Mouse (Mus musculus): Measurements from ENCODE around the gene Dppa5a. TPM values are rescaled to one million over a fixed set of nuclear protein-coding genes. Genes with fewer than 3 reads are reported as not detected.
A peak's percentile ranks its signal among the peaks of the same experiment; 100 is the strongest.
"Not testable (repeated sequence)": the region's sequence is repeated elsewhere in the genome, so short reads cannot be mapped to it uniquely, and the experiment has no call there.

Gene Dppa5a
- total and polyA plus RNA-seq, 3 experiments, result not detected

DNA sequence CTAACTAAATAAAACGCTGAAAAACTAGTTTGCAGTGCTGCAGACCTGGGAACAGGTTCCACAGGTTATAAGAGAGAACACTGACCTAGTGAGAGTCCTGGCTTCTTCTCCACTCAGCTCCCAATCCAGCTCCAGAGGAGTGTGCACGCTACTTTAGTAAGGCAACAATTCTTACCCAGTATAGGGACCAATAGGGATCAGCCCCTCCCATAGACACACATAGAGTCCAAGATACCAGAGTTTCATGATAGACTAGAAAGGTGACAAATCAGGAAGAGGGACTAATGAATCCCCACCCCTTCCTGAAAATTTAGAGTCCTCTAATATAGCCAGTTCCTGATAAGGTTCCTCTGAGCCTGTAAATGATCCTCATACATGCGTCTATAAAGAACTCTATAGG is 21.0 kb downstream of the Dppa5a start:
- TF ChIP-seq TAL1 (conservative IDR thresholded peaks at IDR 0.05; ENCODE audit: low read depth, low read length) (no peak), POLR2AphosphoS5 (IDR thresholded peaks at IDR 0.05; ENCODE audit: insufficient replicate concordance, low read depth, low read length) (no peak), GATA2 (IDR thresholded peaks at IDR 0.05; ENCODE audit: borderline replicate concordance, low read depth, low read length) (no peak), GATA1 (IDR thresholded peaks at IDR 0.05; ENCODE audit: borderline replicate concordance, low read length) (no peak)
- H3K36me3 ChIP-seq (replicated peaks), result no peaks in the 10 kb centered on the region
- H3K9me3 ChIP-seq (replicated peaks), result no peaks in the 10 kb centered on the region
- peaks cover 5% of the 10 kb centered on the region for H3K27me3 ChIP-seq (ENCODE audit: insufficient read depth, low read length)
- H3K4me3 ChIP-seq (ENCODE audit: low read depth, low read length), result no peak overlapping the region
- no peaks in the 10 kb centered on the region for H3K4me1 ChIP-seq (ENCODE audit: insufficient read depth, low read depth, low read length)
- ATAC-seq (ENCODE audit: extremely low read depth, insufficient number of reproducible peaks, low FRiP score, poor library complexity, severe bottlenecking) (no peak), DNase-seq (ENCODE audit: low spot score) (no peak)

DNA sequence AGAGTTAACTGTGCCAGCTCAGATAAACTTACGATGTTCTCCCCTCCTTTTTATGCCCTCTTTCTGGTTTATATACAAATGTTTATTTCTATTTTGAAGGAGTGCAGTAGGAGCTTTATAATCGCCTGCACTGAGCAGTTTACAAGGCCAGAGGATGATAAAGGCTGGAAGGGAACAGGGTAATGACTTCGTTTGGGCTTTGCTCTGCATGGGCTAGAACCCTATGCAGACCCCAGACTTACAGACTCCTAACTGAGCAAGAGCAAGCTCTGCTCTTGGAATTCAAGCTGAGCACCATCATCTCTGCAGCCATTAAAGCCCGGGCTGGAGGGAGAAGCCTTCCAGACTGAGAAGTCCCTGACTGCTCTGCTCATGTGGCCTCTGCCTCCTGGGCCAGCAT is 22.7 kb downstream of the Dppa5a start:
- DNase-seq (ENCODE audit: low spot score); H3K4me3 ChIP-seq (ENCODE audit: low read depth, low read length); H3K4me1 ChIP-seq (ENCODE audit: insufficient read depth, low read depth, low read length); ATAC-seq (ENCODE audit: extremely low read depth, insufficient number of reproducible peaks, low FRiP score, poor library complexity, severe bottlenecking); H3K9me3 ChIP-seq (replicated peaks); H3K36me3 ChIP-seq (replicated peaks); H3K27me3 ChIP-seq (ENCODE audit: insufficient read depth, low read length): not testable (repeated sequence)

DNA sequence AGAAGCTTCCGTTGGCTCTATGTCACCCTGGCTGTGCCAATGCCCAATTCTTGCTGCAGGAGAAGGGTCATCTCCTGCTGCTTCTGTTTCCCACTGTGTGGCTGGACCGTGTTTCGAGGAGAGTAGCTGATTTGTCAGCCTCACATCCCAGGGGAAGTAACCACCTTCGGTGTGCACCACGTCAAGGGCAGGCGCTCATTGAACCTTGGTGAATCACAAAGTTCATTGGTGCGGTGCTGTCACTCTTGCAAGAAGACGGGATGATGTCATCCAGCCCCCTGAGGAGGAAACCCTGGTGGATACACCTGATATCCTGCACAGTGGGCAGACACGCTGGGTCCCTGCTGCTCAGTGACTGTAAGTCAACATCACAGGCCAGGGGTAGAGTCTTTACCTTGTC is 24.9 kb downstream of the Dppa5a start:
- H3K9me3 ChIP-seq (replicated peaks); DNase-seq (ENCODE audit: low spot score); ATAC-seq (ENCODE audit: extremely low read depth, insufficient number of reproducible peaks, low FRiP score, poor library complexity, severe bottlenecking); H3K4me3 ChIP-seq (ENCODE audit: low read depth, low read length); H3K4me1 ChIP-seq (ENCODE audit: insufficient read depth, low read depth, low read length); H3K36me3 ChIP-seq (replicated peaks); H3K27me3 ChIP-seq (ENCODE audit: insufficient read depth, low read length): not testable (repeated sequence)

DNA sequence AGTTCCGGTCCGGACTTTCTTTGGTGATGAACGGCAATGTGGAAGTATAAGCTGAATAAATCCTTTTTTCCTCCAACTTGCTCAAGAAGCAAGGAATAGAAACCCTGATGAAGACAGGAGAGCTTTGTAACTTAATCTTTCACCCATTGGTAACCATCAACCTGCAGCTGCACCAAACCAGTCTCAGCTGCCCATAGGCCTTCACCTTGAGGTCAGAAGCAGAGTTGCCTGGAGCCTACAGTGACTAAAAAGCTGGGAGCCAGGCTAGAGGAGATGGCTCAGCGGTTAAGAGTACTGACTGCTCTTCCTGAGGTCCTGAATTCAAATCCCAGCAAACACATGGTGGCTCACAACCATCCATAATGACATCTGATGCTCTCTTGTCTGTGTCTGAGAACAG is 25.5 kb downstream of the Dppa5a start:
- not testable (repeated sequence) for ATAC-seq (ENCODE audit: extremely low read depth, insufficient number of reproducible peaks, low FRiP score, poor library complexity, severe bottlenecking); H3K9me3 ChIP-seq (replicated peaks); H3K27me3 ChIP-seq (ENCODE audit: insufficient read depth, low read length); DNase-seq (ENCODE audit: low spot score); H3K4me3 ChIP-seq (ENCODE audit: low read depth, low read length); H3K36me3 ChIP-seq (replicated peaks); H3K4me1 ChIP-seq (ENCODE audit: insufficient read depth, low read depth, low read length)

DNA sequence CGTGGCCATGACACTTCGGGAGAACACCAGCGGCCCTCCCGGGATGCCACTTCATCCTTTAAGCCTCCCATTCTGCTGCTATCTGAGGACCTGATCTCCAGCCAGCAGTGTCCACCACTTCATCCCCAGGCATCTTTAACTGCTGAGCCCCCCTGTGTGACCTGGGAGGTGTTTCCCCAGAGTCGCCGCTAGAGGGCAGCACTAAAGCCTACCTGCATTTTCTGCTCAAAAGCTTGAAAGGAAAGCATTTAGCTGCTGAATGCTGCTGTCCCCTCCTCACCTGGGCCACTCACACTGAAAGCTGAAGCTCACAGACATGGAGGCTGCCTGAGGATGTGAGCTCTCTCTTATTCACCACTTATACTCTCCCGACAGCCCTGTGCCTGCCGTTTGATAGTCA is 27.7 kb downstream of the Dppa5a start:
- H3K4me1 ChIP-seq (ENCODE audit: insufficient read depth, low read depth, low read length); H3K36me3 ChIP-seq (replicated peaks); H3K9me3 ChIP-seq (replicated peaks); H3K4me3 ChIP-seq (ENCODE audit: low read depth, low read length); ATAC-seq (ENCODE audit: extremely low read depth, insufficient number of reproducible peaks, low FRiP score, poor library complexity, severe bottlenecking); H3K27me3 ChIP-seq (ENCODE audit: insufficient read depth, low read length): not testable (repeated sequence)
- peak; percentile 76 for TF ChIP-seq CTCF (IDR thresholded peaks at IDR 0.05; ENCODE audit: low read depth, low read length)
- peak; percentile 4 for DNase-seq (ENCODE audit: low spot score)

DNA sequence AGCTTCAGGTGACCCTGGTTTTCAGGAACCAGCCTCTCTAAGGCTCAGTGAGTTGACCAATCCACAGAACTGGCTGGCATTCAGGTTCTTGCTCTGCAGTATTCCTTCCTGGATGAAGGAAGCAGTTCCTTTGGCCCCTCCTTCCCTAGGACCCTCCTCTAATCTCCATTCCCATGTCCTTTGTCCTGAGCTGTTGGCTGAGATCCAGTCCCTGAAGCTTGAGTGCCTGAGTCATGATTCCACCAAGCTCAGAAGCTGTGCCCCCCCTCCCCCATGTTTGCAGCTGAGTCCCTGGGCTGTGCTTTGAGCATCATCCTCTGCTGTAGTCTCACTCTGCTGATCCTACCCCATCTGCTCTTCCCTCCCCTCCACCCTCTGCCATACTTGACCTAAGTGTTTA is 30.9 kb downstream of the Dppa5a start:
- ATAC-seq (ENCODE audit: extremely low read depth, insufficient number of reproducible peaks, low FRiP score, poor library complexity, severe bottlenecking); DNase-seq (ENCODE audit: low spot score); H3K27me3 ChIP-seq (ENCODE audit: insufficient read depth, low read length); H3K36me3 ChIP-seq (replicated peaks); H3K4me1 ChIP-seq (ENCODE audit: insufficient read depth, low read depth, low read length); H3K9me3 ChIP-seq (replicated peaks); H3K4me3 ChIP-seq (ENCODE audit: low read depth, low read length): not testable (repeated sequence)

DNA sequence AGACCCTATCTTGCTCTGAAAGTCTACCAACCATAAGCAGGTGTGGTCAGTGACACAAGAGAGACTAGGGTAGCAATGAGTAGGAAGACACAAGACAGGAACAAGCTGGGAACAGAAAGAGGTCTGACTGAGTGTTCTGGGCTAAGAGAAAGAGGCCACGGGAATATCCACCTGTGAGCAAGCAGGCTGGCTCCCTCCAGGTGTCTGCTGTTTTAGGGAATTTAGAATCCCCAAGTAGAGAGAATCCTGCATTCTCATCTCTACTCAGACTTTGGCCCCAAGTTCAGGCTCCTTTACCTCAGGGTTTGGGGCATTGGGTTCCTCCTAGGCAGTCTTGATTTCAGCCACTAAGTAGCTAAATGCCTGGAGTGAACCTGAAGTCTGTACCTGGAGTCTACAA is 40.7 kb downstream of the Dppa5a start, which contains the start of gene Omt2b:
Gene Omt2b, plus strand, starts transcription at position 301 of the 400 bp plus-strand sequence.
- H3K36me3 ChIP-seq (replicated peaks); H3K27me3 ChIP-seq (ENCODE audit: insufficient read depth, low read length); H3K4me1 ChIP-seq (ENCODE audit: insufficient read depth, low read depth, low read length); H3K9me3 ChIP-seq (replicated peaks); DNase-seq (ENCODE audit: low spot score); H3K4me3 ChIP-seq (ENCODE audit: low read depth, low read length); ATAC-seq (ENCODE audit: extremely low read depth, insufficient number of reproducible peaks, low FRiP score, poor library complexity, severe bottlenecking): not testable (repeated sequence)

DNA sequence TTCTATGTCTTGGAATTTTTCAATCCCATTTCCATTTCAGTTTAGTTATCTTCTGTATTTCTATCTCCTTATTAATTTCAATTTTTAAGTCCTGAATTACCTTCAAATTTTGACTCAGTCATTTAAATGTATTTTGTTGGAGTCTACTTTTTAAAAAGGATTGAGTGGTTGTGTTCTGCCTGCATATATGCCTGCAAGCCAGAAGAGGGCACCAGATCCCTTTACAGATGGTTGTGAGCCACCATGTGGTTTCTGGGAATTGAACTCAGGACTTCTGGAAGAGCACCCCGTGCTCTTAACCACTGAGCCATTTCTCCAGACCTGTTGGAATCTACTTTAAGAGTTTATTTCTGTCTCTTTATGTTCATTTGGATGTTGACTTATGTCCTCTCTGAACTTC is 48.5 kb downstream of the Dppa5a start:
- no peaks in the 10 kb centered on the region for H3K4me1 ChIP-seq (ENCODE audit: insufficient read depth, low read depth, low read length)
- no peaks in the 10 kb centered on the region for H3K36me3 ChIP-seq (replicated peaks)
- no peak for TF ChIP-seq CTCF (IDR thresholded peaks at IDR 0.05; ENCODE audit: low read depth, low read length)
- ATAC-seq (ENCODE audit: extremely low read depth, insufficient number of reproducible peaks, low FRiP score, poor library complexity, severe bottlenecking) (no peak), DNase-seq (ENCODE audit: low spot score) (no peak)
- no peak overlapping the region for H3K4me3 ChIP-seq (ENCODE audit: low read depth, low read length)
- H3K27me3 ChIP-seq (ENCODE audit: insufficient read depth, low read length), result no peaks in the 10 kb centered on the region
- H3K9me3 ChIP-seq (replicated peaks), result no peaks in the 10 kb centered on the region

Other genes starting within 250 kb of the Dppa5a start
- 3.6 and 6.8 TPM in 2 replicates for gene Gsta4, start 185.4 kb downstream of the Dppa5a start, total RNA-seq (2014; fragmentation: Nextera tagmentation)
- 3.2 and 4.5 TPM in 2 replicates for gene Gsta4, start 185.4 kb downstream of the Dppa5a start, total RNA-seq (2017)
- gene Gsta4, start 185.4 kb downstream of the Dppa5a start, polyA plus RNA-seq (2012), result 1.3 and 1.4 TPM in 2 replicates
- gene Gsta1, start 137.5 kb downstream of the Dppa5a start, total RNA-seq (2014; fragmentation: Nextera tagmentation), result not detected in 2 replicates
- gene Gsta1, start 137.5 kb downstream of the Dppa5a start, total RNA-seq (2017), result not detected in 2 replicates
- gene Gsta1, start 137.5 kb downstream of the Dppa5a start, polyA plus RNA-seq (2012), result not detected in 2 replicates
- not detected in 2 replicates for gene Gm3776, start 111.0 kb downstream of the Dppa5a start, total RNA-seq (2014; fragmentation: Nextera tagmentation)
- gene Gm3776, start 111.0 kb downstream of the Dppa5a start, total RNA-seq (2017), result not detected in 2 replicates
- gene Gm3776, start 111.0 kb downstream of the Dppa5a start, polyA plus RNA-seq (2012), result not detected in 2 replicates
- gene Gm10639, start 78.3 kb downstream of the Dppa5a start, total RNA-seq (2014; fragmentation: Nextera tagmentation), result not detected in 2 replicates
- not detected in 2 replicates for gene Gm10639, start 78.3 kb downstream of the Dppa5a start, total RNA-seq (2017)
- gene Gm10639, start 78.3 kb downstream of the Dppa5a start, polyA plus RNA-seq (2012), result not detected in 2 replicates
- gene Omt2a, start 53.4 kb downstream of the Dppa5a start, total RNA-seq (2014; fragmentation: Nextera tagmentation), result not detected in 2 replicates
- 0.11 TPM in 1 of 2 replicates, not detected in the other for gene Omt2a, start 53.4 kb downstream of the Dppa5a start, total RNA-seq (2017)
- not detected in 2 replicates for gene Omt2a, start 53.4 kb downstream of the Dppa5a start, polyA plus RNA-seq (2012)
- not detected in 2 replicates for gene Omt2b, start 40.6 kb downstream of the Dppa5a start, total RNA-seq (2014; fragmentation: Nextera tagmentation)
- gene Omt2b, start 40.6 kb downstream of the Dppa5a start, total RNA-seq (2017), result not detected in 2 replicates
- 0.04 TPM in 1 of 2 replicates, not detected in the other for gene Omt2b, start 40.6 kb downstream of the Dppa5a start, polyA plus RNA-seq (2012)
- gene Gsta2, start 12.4 kb downstream of the Dppa5a start, total RNA-seq (2014; fragmentation: Nextera tagmentation), result not detected in 2 replicates
- gene Gsta2, start 12.4 kb downstream of the Dppa5a start, total RNA-seq (2017), result not detected in 2 replicates
- gene Gsta2, start 12.4 kb downstream of the Dppa5a start, polyA plus RNA-seq (2012), result not detected in 2 replicates
- gene Ooep, start 10.5 kb upstream of the Dppa5a start, total RNA-seq (2014; fragmentation: Nextera tagmentation), result not detected in 2 replicates
- gene Ooep, start 10.5 kb upstream of the Dppa5a start, total RNA-seq (2017), result 0.06 TPM in 1 of 2 replicates, not detected in the other
- gene Ooep, start 10.5 kb upstream of the Dppa5a start, polyA plus RNA-seq (2012), result not detected in 2 replicates
- not detected in 2 replicates for gene Ddx43, start 27.6 kb upstream of the Dppa5a start, total RNA-seq (2014; fragmentation: Nextera tagmentation)
- 0.05 TPM in 1 of 2 replicates, not detected in the other for gene Ddx43, start 27.6 kb upstream of the Dppa5a start, total RNA-seq (2017)
- gene Ddx43, start 27.6 kb upstream of the Dppa5a start, polyA plus RNA-seq (2012), result not detected in 2 replicates
- not detected in 2 replicates for gene Cgas, start 75.1 kb upstream of the Dppa5a start, total RNA-seq (2014; fragmentation: Nextera tagmentation)
- 0.12 and 0.16 TPM in 2 replicates for gene Cgas, start 75.1 kb upstream of the Dppa5a start, total RNA-seq (2017)
- 0.02 TPM in 1 of 2 replicates, not detected in the other for gene Cgas, start 75.1 kb upstream of the Dppa5a start, polyA plus RNA-seq (2012)
- gene Mto1, start 80.0 kb upstream of the Dppa5a start, total RNA-seq (2014; fragmentation: Nextera tagmentation), result 39.3 and 41.4 TPM in 2 replicates
- 35.1 and 35.5 TPM in 2 replicates for gene Mto1, start 80.0 kb upstream of the Dppa5a start, total RNA-seq (2017)
- gene Mto1, start 80.0 kb upstream of the Dppa5a start, polyA plus RNA-seq (2012), result 13.7 and 18.3 TPM in 2 replicates
- not detected in 2 replicates for gene Gm17324, start 80.6 kb upstream of the Dppa5a start, total RNA-seq (2014; fragmentation: Nextera tagmentation)
- gene Gm17324, start 80.6 kb upstream of the Dppa5a start, total RNA-seq (2017), result 0.35 TPM in 1 of 2 replicates, not detected in the other
- 0.08 TPM in 1 of 2 replicates, not detected in the other for gene Gm17324, start 80.6 kb upstream of the Dppa5a start, polyA plus RNA-seq (2012)
- 20,210 and 21,324 TPM in 2 replicates for gene Eef1a1, start 121.0 kb upstream of the Dppa5a start, total RNA-seq (2014; fragmentation: Nextera tagmentation)
- 8,565 and 9,264 TPM in 2 replicates for gene Eef1a1, start 121.0 kb upstream of the Dppa5a start, total RNA-seq (2017)
- 1,062 and 1,118 TPM in 2 replicates for gene Eef1a1, start 121.0 kb upstream of the Dppa5a start, polyA plus RNA-seq (2012)
- 8.6 and 11.6 TPM in 2 replicates for gene Slc17a5, start 219.9 kb upstream of the Dppa5a start, total RNA-seq (2014; fragmentation: Nextera tagmentation)
- gene Slc17a5, start 219.9 kb upstream of the Dppa5a start, total RNA-seq (2017), result 6.4 and 8.6 TPM in 2 replicates
- gene Slc17a5, start 219.9 kb upstream of the Dppa5a start, polyA plus RNA-seq (2012), result 1.0 and 1.5 TPM in 2 replicates
- gene Cd109, start 247.4 kb upstream of the Dppa5a start, total RNA-seq (2014; fragmentation: Nextera tagmentation), result 29.0 and 35.0 TPM in 2 replicates
- gene Cd109, start 247.4 kb upstream of the Dppa5a start, total RNA-seq (2017), result 11.1 and 11.4 TPM in 2 replicates
- gene Cd109, start 247.4 kb upstream of the Dppa5a start, polyA plus RNA-seq (2012), result 0.50 and 0.61 TPM in 2 replicates